Mouse (Mus musculus) intestine, embryonic 16.5 days (tissue): ENCODE results near the gene Ntm. TPM values are rescaled to one million over a fixed set of nuclear protein-coding genes. Genes with fewer than 3 reads are reported as not detected.

ENCODE experiments used
- ATAC-seq: fragments of 200-750 bp; cut with Nextera tagmentation; 2 replicates; pipeline ENCODE4 v1.8.0; 2017; ENCODE audit warnings: moderate TSS enrichment, moderate library complexity
- H3K27ac ChIP-seq: fragments of 300-500 bp; sonication (generic); 2 replicates; pipeline ENCODE4 v1.5.1; 2014; ENCODE audit warnings: mild to moderate bottlenecking, low read length
- H3K27me3 ChIP-seq: fragments of 300-500 bp; sonication (generic); replicated peaks from 2 replicates; pipeline ENCODE4 v1.6.1; 2014; ENCODE audit warnings: low read length, control low read depth, mixed read lengths; ENCODE audit not compliant: control insufficient read depth, insufficient read depth
- H3K36me3 ChIP-seq: fragments of 300-500 bp; sonication (generic); 2 replicates; pipeline ENCODE4 v1.6.1; 2014; ENCODE audit warnings: low read length, control low read depth; ENCODE audit not compliant: control insufficient read depth, insufficient read depth
- H3K4me1 ChIP-seq: fragments of 300-500 bp; sonication (generic); 2 replicates; pipeline ENCODE4 v1.6.1; 2014; ENCODE audit warnings: low read length, control low read depth, mixed read lengths; ENCODE audit not compliant: control insufficient read depth, insufficient read depth
- H3K4me2 ChIP-seq: fragments of 300-500 bp; sonication (generic); 2 replicates; pipeline ENCODE4 v1.6.1; 2014; ENCODE audit warnings: low read depth, low read length, control low read depth
- H3K4me3 ChIP-seq: fragments of 300-500 bp; sonication (generic); 2 replicates; pipeline ENCODE4 v1.5.1; 2014; ENCODE audit warnings: mild to moderate bottlenecking, low read length
- H3K9ac ChIP-seq: fragments of 300-500 bp; sonication (generic); 2 replicates; pipeline ENCODE4 v1.6.1; 2014; ENCODE audit warnings: low read depth, low read length
- H3K9me3 ChIP-seq: fragments of 300-500 bp; sonication (generic); 2 replicates; pipeline ENCODE4 v1.6.1; 2016; ENCODE audit warnings: low read length, control low read depth; ENCODE audit not compliant: control insufficient read depth
- WGBS: fragments of 180-500 bp; shearing (Covaris S2); extraction: QIAGEN DNeasy Blood & Tissue Kit; methylation state at CpG from one replicate; pipeline ENCODE4 v1.1.7; 2014; 5-methylcytosine and 5-hydroxymethylcytosine counted together
- polyA plus RNA-seq: library from polyadenylated mRNA; unstranded; fragments of >200 nt; fragmentation: Nextera tagmentation; extraction: Ambion mirVana; gene quantifications from 2 replicates; pipeline ENCODE4 v1.2.1, GENCODE M21; 2015

Gene Ntm
- polyA plus RNA-seq, 1 experiment from 2014 or later = 5.5 TPM

DNA sequence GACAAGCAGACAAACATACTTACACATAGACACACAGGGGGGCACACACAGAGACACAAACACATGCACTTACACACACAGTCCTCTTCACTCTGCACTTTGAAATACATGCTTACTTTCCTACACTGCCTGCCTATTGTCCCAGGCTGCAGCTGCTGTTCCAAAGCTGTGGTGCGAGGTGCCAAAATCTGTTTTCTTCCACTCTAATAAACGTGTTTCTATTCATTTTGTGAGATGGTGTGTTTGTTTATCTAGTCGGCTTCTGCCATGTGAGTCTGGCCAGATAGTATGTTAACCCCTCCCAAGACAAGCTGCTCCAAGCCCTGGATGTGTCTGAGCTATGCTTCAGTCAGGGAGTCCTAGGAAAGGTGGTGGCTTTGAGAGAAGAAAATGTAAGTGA is 700.1 kb downstream of the Ntm start:
- no peaks in the 10 kb centered on the region for H3K9me3 ChIP-seq
- 36% methylated on average over 3 of the region's 3 CpGs for WGBS
- H3K4me3 ChIP-seq = no peak overlapping the region
- no peak for ATAC-seq
- H3K36me3 ChIP-seq = no peaks in the 10 kb centered on the region
- H3K27ac ChIP-seq = no peak overlapping the region
- H3K4me2 ChIP-seq = no peak overlapping the region
- no peaks in the 10 kb centered on the region for H3K27me3 ChIP-seq
- H3K4me1 ChIP-seq = no peaks in the 10 kb centered on the region
- no peak overlapping the region for H3K9ac ChIP-seq

DNA sequence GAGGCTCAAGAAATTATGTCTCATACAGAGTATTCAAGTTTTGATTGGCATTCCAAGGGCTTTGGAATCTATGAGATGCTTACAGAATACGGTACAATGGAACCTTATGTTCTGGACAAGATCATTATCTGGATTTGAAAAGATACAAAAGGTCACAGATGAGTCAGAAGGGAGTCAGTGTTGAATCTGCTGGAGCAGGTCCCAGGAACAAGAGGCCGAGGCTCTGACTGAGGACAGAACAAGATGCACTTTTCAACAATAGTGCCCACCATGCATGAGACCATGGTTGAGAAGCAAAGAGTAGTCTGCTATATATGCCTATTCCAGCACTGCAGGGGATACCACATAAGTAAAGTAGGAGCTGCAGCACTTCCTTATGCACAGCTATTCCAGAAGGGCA is 710.1 kb downstream of the Ntm start:
- Histone ChIP-seq H3K9me3 (no peaks in the 10 kb centered on the region), H3K4me3 (no peak overlapping the region), H3K27me3 (no peaks in the 10 kb centered on the region), H3K27ac (no peak overlapping the region), H3K9ac (no peak overlapping the region), H3K4me2 (no peak overlapping the region), H3K36me3 (no peaks in the 10 kb centered on the region), H3K4me1 (no peaks in the 10 kb centered on the region)
- no peak for ATAC-seq
- WGBS = 67% methylated on average over 2 of the region's 2 CpGs

GRCm38 (mm10) chr9:29250813-29251212 is 712.1 kb downstream of the Ntm start:
- Histone ChIP-seq H3K4me2 (no peak overlapping the region), H3K9me3 (no peaks in the 10 kb centered on the region), H3K36me3 (no peaks in the 10 kb centered on the region), H3K27ac (no peak overlapping the region), H3K4me3 (no peak overlapping the region), H3K27me3 (no peaks in the 10 kb centered on the region), H3K9ac (no peak overlapping the region), H3K4me1 (no peaks in the 10 kb centered on the region)
- 62% methylated on average over 3 of the region's 3 CpGs for WGBS
- no peak for ATAC-seq

DNA sequence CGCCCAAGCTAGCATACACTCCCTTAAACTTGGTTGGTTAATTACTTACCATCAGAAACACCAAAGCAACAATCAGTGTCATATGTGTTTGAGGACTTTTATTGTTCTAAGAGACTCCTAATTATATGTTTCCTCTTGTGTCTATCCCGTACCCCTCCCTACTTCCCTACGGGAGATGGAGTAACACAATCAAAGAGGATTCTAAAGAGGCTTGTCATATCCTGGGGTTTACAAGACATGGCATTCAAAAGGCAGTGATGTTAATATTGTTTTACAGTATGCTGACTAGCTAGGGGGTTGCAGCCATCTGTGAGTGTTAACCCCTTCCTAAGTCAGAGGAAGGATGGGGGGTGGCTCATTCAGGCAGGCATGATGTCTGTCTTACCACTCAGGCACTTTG is 715.1 kb downstream of the Ntm start:
- no peaks in the 10 kb centered on the region for H3K4me1 ChIP-seq
- no peak overlapping the region for H3K9ac ChIP-seq
- no peaks in the 10 kb centered on the region for H3K9me3 ChIP-seq
- no peaks in the 10 kb centered on the region for H3K36me3 ChIP-seq
- H3K4me3 ChIP-seq = no peak overlapping the region
- no peak overlapping the region for H3K27ac ChIP-seq
- H3K4me2 ChIP-seq = no peak overlapping the region
- H3K27me3 ChIP-seq = no peaks in the 10 kb centered on the region
- no peak for ATAC-seq
- 66% methylated on average over 3 of the region's 3 CpGs for whole genome bisulfite sequencing

DNA sequence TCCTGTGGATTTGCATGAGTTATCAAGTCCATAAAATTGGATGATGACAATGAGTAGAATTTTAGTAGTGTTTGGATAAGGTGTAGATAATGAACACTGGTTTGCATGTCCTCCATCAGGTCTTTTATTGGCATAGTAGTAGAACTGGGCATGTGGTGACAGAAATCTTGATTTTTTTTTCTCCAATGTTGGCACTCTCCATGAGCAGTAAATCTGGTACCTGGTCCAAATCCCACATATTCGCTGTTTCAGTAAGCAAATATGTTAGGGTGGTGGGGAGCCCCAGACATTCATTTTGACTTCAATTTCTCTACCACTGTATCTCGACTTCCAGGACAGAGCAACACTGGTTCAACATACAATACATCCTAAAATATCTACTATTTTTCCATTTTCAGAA is 718.9 kb downstream of the Ntm start:
- ATAC-seq = no peak

DNA sequence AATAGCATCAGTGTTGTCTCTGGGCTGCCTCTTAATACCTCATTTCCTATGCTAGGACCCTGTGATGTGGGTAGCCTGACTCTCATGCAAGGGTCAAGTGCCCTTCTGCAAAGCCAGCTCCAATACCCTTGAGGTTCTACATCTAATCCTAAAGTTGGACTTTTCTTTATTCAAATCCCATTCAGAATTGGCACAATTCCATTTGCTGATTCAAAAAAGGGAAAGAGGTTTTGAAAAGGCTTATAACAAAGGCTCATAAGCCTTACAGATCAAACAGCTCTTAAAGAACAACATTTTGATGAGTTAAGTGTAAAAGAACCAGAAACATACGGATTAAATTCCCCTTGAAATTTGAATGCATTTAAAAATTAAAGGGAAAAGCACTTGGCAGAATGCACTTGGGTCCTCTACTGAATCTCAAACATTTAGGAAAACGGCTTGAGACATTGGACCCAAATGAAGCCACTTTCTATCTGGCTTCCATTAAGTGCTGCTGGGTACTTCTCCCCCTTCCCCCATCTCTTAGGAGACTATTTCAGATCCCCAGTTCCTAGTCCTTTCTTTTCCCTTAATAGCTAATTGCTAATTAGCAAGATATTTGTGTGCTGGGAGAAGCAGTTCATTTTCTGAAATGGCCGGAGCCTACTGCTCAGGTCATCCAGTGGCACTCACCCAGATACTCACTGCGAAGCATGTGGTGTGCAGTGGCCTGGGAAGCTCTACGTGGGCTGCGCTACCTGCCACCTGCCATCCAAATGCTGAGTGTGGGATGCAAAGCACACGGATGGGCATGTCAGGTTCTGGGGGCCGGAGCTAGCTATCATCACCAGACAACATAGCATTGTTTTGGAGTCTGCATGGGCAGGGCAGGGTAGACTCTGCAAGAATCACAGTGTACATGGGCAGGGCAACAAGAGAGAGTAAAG is 720.2 kb downstream of the Ntm start:
- no peak for ATAC-seq
- Histone ChIP-seq H3K4me1 (no peaks in the 10 kb centered on the region), H3K9me3 (no peaks in the 10 kb centered on the region), H3K4me2 (no peak overlapping the region), H3K4me3 (no peak overlapping the region), H3K36me3 (no peaks in the 10 kb centered on the region), H3K27ac (no peak overlapping the region), H3K9ac (no peak overlapping the region), H3K27me3 (no peaks in the 10 kb centered on the region)
- 84% methylated on average over 8 of the region's 8 CpGs for WGBS

More for the DNA sequence above, 718.9 kb downstream of the Ntm start:
- H3K4me1 ChIP-seq = no peaks in the 10 kb centered on the region
- H3K27ac ChIP-seq = no peak overlapping the region
- H3K4me3 ChIP-seq = no peak overlapping the region
- WGBS = 79% methylated on average over 2 of the region's 2 CpGs
- H3K9ac ChIP-seq = no peak overlapping the region
- no peak overlapping the region for H3K4me2 ChIP-seq
- no peaks in the 10 kb centered on the region for H3K9me3 ChIP-seq
- no peaks in the 10 kb centered on the region for H3K36me3 ChIP-seq
- no peaks in the 10 kb centered on the region for H3K27me3 ChIP-seq

DNA sequence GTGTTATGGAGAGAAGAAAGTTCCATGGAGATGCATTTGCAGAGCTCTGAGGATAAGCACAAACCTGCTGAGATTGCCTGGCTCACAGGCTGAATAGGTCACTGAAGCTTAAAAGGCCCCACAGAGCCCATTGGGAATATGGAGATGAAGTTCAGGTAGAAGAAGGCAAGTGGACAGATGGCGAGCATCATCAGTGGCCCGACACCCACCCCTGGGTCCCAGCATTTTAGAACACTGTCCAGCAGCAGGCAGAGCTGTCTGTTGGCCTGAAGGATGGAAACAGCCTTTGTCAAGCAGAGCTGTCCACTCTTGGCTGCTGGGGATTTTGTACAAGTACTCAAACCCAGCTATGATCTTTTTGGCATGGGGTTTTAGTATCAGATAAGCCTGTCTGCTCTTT is 722.1 kb downstream of the Ntm start:
- Histone ChIP-seq H3K4me1 (no peaks in the 10 kb centered on the region), H3K27me3 (no peaks in the 10 kb centered on the region), H3K36me3 (no peaks in the 10 kb centered on the region), H3K9me3 (no peaks in the 10 kb centered on the region), H3K9ac (no peak overlapping the region), H3K27ac (no peak overlapping the region), H3K4me3 (no peak overlapping the region), H3K4me2 (no peak overlapping the region)
- 94% methylated on average over 2 of the region's 2 CpGs for WGBS
- no peak for ATAC-seq

DNA sequence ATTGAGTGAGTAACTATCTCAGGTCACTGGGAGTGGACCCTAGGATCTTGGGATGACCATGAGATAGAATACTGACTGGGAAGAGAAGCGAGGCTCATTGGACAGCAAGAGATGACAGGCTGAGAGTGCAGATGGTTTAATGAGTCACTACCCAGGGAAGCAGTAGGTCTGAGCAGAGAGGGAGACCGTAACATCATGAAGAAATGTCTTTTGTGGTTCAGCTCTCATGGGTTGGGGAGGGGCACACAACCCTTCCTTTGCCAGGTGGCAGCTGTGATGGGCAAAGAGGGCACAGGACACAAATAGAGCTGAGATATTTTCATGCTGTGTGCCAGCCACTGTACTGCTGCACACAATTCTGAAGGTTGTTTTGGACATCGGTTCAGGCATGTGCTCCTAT is 724.0 kb downstream of the Ntm start:
- ATAC-seq = no peak
- H3K27ac ChIP-seq = no peak overlapping the region
- 91% methylated on average over 3 of the region's 3 CpGs for WGBS
- no peak overlapping the region for H3K4me2 ChIP-seq
- H3K4me3 ChIP-seq = no peak overlapping the region
- H3K27me3 ChIP-seq = no peaks in the 10 kb centered on the region
- no peaks in the 10 kb centered on the region for H3K36me3 ChIP-seq
- no peaks in the 10 kb centered on the region for H3K9me3 ChIP-seq
- H3K9ac ChIP-seq = no peak overlapping the region
- no peaks in the 10 kb centered on the region for H3K4me1 ChIP-seq

GRCm38 (mm10) chr9:29236752-29237151 is 726.2 kb downstream of the Ntm start:
- Histone ChIP-seq H3K36me3 (no peaks in the 10 kb centered on the region), H3K27ac (no peak overlapping the region), H3K27me3 (no peaks in the 10 kb centered on the region), H3K4me2 (no peak overlapping the region), H3K9ac (no peak overlapping the region), H3K9me3 (no peaks in the 10 kb centered on the region), H3K4me1 (no peaks in the 10 kb centered on the region), H3K4me3 (no peak overlapping the region)
- no peak for ATAC-seq
- WGBS = 90% methylated on average over 3 of the region's 3 CpGs

DNA sequence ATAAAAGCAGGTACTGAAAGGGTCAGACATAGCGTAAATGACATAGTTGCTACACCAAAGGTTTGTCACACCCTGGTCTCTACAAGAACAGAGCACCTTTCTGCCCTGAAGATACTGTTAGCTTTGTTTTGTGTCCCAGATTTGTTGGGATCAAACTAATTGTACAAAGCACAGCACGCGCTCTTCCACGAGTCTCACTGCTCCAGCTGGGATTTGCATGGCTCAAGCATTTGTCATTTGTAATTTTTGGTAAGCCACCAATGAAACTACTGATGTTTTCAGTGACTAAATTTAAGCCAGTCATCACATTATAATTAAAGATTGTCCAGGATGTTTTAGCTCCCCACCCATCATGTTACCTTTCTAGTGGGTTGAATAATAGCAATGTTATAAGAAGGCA is 735.2 kb downstream of the Ntm start:
- no peaks in the 10 kb centered on the region for H3K4me1 ChIP-seq
- H3K27ac ChIP-seq = no peak overlapping the region
- ATAC-seq = no peak
- no peak overlapping the region for H3K4me2 ChIP-seq
- H3K4me3 ChIP-seq = no peak overlapping the region
- H3K27me3 ChIP-seq = no peaks in the 10 kb centered on the region
- no peaks in the 10 kb centered on the region for H3K9me3 ChIP-seq
- no peaks in the 10 kb centered on the region for H3K36me3 ChIP-seq
- 89% methylated on average over 4 of the region's 4 CpGs for whole genome bisulfite sequencing
- H3K9ac ChIP-seq = no peak overlapping the region
